Mouse (Mus musculus): ENCODE data around the gene Olfr248. TPM values are rescaled to one million over a fixed set of nuclear protein-coding genes. Genes with fewer than 3 reads are reported as not detected.
"Not testable (repeated sequence)": the region's sequence is repeated elsewhere in the genome, so short reads cannot be mapped to it uniquely, and the experiment has no call there.

Olfr248 gene
- total RNA-seq (2014; rRNA removed) = not detected in 2 replicates
- polyA plus RNA-seq (2015; fragmentation: Nextera tagmentation; extraction: Ambion mirVana) = not detected in 2 replicates

- no peaks in the 10 kb centered on the region for H3K4me1 ChIP-seq (ENCODE audit: insufficient read depth, low read length)
- no peaks in the 10 kb centered on the region for H3K9me3 ChIP-seq (ENCODE audit: low read length)
- 91% methylated on average over 2 of the region's 2 CpGs for WGBS
- H3K4me3 ChIP-seq (ENCODE audit: low read length) = no peak within 1 kb of the TSS
- no peak for DNase-seq (ENCODE audit: low spot score)
- H3K36me3 ChIP-seq (ENCODE audit: insufficient read depth, low read length) = no peaks in the 10 kb centered on the region
- H3K4me2 ChIP-seq (ENCODE audit: low read depth, low read length) = no peak within 1 kb of the TSS
- no peak for TF ChIP-seq CTCF (IDR thresholded peaks at IDR 0.05; ENCODE audit: low read depth)
- H3K27me3 ChIP-seq (ENCODE audit: insufficient read depth, low read length) = no peaks in the 10 kb centered on the region
- H3K9ac ChIP-seq (replicated peaks; ENCODE audit: low read length) = no peak within 1 kb of the TSS
- no peak for ATAC-seq
- H3K27ac ChIP-seq = no peak within 1 kb of the TSS
Measured at GRCm38 (mm10) chr1:174390746-174391145, at the start of gene Olfr248. Olfr248 (plus strand) TSS chr1:174391046.

- not testable (repeated sequence) for H3K27ac ChIP-seq; DNase-seq (ENCODE audit: low spot score); H3K4me2 ChIP-seq (ENCODE audit: low read depth, low read length); H3K4me3 ChIP-seq (ENCODE audit: low read length); H3K4me1 ChIP-seq (ENCODE audit: insufficient read depth, low read length); H3K27me3 ChIP-seq (ENCODE audit: insufficient read depth, low read length); ATAC-seq; H3K9me3 ChIP-seq (ENCODE audit: low read length); H3K36me3 ChIP-seq (ENCODE audit: insufficient read depth, low read length); H3K9ac ChIP-seq (replicated peaks; ENCODE audit: low read length)
- 90% methylated on average over 1 of the region's 1 CpGs for WGBS
Measured at GRCm38 (mm10) chr1:174353636-174354035, 37.2 kb upstream of the Olfr248 start.

GRCm38 (mm10) chr1:174354640-174355039 lies 36.2 kb upstream of the Olfr248 start:
- H3K4me3 ChIP-seq (ENCODE audit: low read length) = no peak overlapping the region
- H3K27me3 ChIP-seq (ENCODE audit: insufficient read depth, low read length) = no peaks in the 10 kb centered on the region
- H3K9ac ChIP-seq (replicated peaks; ENCODE audit: low read length) = no peak overlapping the region
- no peaks in the 10 kb centered on the region for H3K4me1 ChIP-seq (ENCODE audit: insufficient read depth, low read length)
- no peak overlapping the region for H3K4me2 ChIP-seq (ENCODE audit: low read depth, low read length)
- H3K27ac ChIP-seq = no peak overlapping the region
- 80% methylated on average over 5 of the region's 5 CpGs for WGBS
- TF ChIP-seq CTCF (IDR thresholded peaks at IDR 0.05; ENCODE audit: low read depth) = no peak
- no peaks in the 10 kb centered on the region for H3K9me3 ChIP-seq (ENCODE audit: low read length)
- DNase-seq (ENCODE audit: low spot score) (no peak), ATAC-seq (no peak)
- H3K36me3 ChIP-seq (ENCODE audit: insufficient read depth, low read length) = no peaks in the 10 kb centered on the region

GRCm38 (mm10) chr1:174364882-174365451 lies 25.9 kb upstream of the Olfr248 start, which contains the start of gene Olfr417:
Olfr417 (plus strand) TSS chr1:174365122.
- H3K36me3 ChIP-seq (ENCODE audit: insufficient read depth, low read length) = no peaks in the 10 kb centered on the region
- 69% methylated on average over 2 of the region's 2 CpGs for WGBS

GRCm38 (mm10) chr1:174373799-174374198 lies 17.0 kb upstream of the Olfr248 start:
- no peak for TF ChIP-seq CTCF (IDR thresholded peaks at IDR 0.05; ENCODE audit: low read depth)
- Histone ChIP-seq H3K4me3 (ENCODE audit: low read length) (no peak overlapping the region), H3K9me3 (ENCODE audit: low read length) (no peaks in the 10 kb centered on the region), H3K4me1 (ENCODE audit: insufficient read depth, low read length) (no peaks in the 10 kb centered on the region), H3K27me3 (ENCODE audit: insufficient read depth, low read length) (no peaks in the 10 kb centered on the region), H3K4me2 (ENCODE audit: low read depth, low read length) (no peak overlapping the region), H3K9ac (replicated peaks; ENCODE audit: low read length) (no peak overlapping the region), H3K27ac (no peak overlapping the region), H3K36me3 (ENCODE audit: insufficient read depth, low read length) (no peaks in the 10 kb centered on the region)
- ATAC-seq (no peak), DNase-seq (ENCODE audit: low spot score) (no peak)
- WGBS = 90% methylated on average over 3 of the region's 3 CpGs

More at GRCm38 (mm10) chr1:174364882-174365451, 25.9 kb upstream of the Olfr248 start, which contains the start of gene Olfr417:
- H3K4me2 ChIP-seq (ENCODE audit: low read depth, low read length) = no peak within 1 kb of the TSS
- H3K9ac ChIP-seq (replicated peaks; ENCODE audit: low read length) = no peak within 1 kb of the TSS
- no peak within 1 kb of the TSS for H3K4me3 ChIP-seq (ENCODE audit: low read length)
- H3K27me3 ChIP-seq (ENCODE audit: insufficient read depth, low read length) = no peaks in the 10 kb centered on the region
- ATAC-seq (no peak), DNase-seq (ENCODE audit: low spot score) (no peak)
- no peaks in the 10 kb centered on the region for H3K4me1 ChIP-seq (ENCODE audit: insufficient read depth, low read length)
- H3K27ac ChIP-seq = no peak within 1 kb of the TSS
- H3K9me3 ChIP-seq (ENCODE audit: low read length) = no peaks in the 10 kb centered on the region
- TF ChIP-seq CTCF (IDR thresholded peaks at IDR 0.05; ENCODE audit: low read depth) = no peak

- 90% methylated on average over 4 of the region's 4 CpGs for WGBS
- Histone ChIP-seq H3K36me3 (ENCODE audit: insufficient read depth, low read length) (no peaks in the 10 kb centered on the region), H3K9me3 (ENCODE audit: low read length) (no peaks in the 10 kb centered on the region), H3K27me3 (ENCODE audit: insufficient read depth, low read length) (no peaks in the 10 kb centered on the region), H3K9ac (replicated peaks; ENCODE audit: low read length) (no peak overlapping the region), H3K27ac (no peak overlapping the region), H3K4me2 (ENCODE audit: low read depth, low read length) (no peak overlapping the region), H3K4me1 (ENCODE audit: insufficient read depth, low read length) (no peaks in the 10 kb centered on the region), H3K4me3 (ENCODE audit: low read length) (no peak overlapping the region)
- TF ChIP-seq CTCF (IDR thresholded peaks at IDR 0.05; ENCODE audit: low read depth) = no peak
- DNase-seq (ENCODE audit: low spot score) (no peak), ATAC-seq (no peak)
Measured at GRCm38 (mm10) chr1:174422959-174423358, 32.1 kb downstream of the Olfr248 start.

- Histone ChIP-seq H3K4me3 (ENCODE audit: low read length) (no peak within 1 kb of the TSS), H3K27me3 (ENCODE audit: insufficient read depth, low read length) (no peaks in the 10 kb centered on the region), H3K4me1 (ENCODE audit: insufficient read depth, low read length) (no peaks in the 10 kb centered on the region), H3K9ac (replicated peaks; ENCODE audit: low read length) (no peak within 1 kb of the TSS), H3K27ac (no peak within 1 kb of the TSS), H3K9me3 (ENCODE audit: low read length) (no peaks in the 10 kb centered on the region), H3K36me3 (ENCODE audit: insufficient read depth, low read length) (no peaks in the 10 kb centered on the region), H3K4me2 (ENCODE audit: low read depth, low read length) (no peak within 1 kb of the TSS)
- ATAC-seq = no peak
- DNase-seq (ENCODE audit: low spot score) = no peak
- 78% methylated on average over 1 of the region's 1 CpGs for WGBS
- no peak for TF ChIP-seq CTCF (IDR thresholded peaks at IDR 0.05; ENCODE audit: low read depth)
Measured at GRCm38 (mm10) chr1:174423764-174424163, 32.9 kb downstream of the Olfr248 start, which contains the start of gene Olfr414. Olfr414 (plus strand) TSS chr1:174424064.

Data from hindbrain, postnatal 0 days (tissue).